Mouse (Mus musculus) midbrain, embryonic 15.5 days (tissue): ENCODE results near the gene Ap1m1. TPM values are rescaled to one million over a fixed set of nuclear protein-coding genes. Genes with fewer than 3 reads are reported as not detected.

ENCODE experiments used
- ATAC-seq: fragments of 200-750 bp; cut with Nextera tagmentation; replicated peaks from 2 replicates; pipeline ENCODE4 v1.8.0; 2017; ENCODE audit warnings: moderate TSS enrichment
- H3K27ac ChIP-seq: fragments of 300-500 bp; sonication (generic); 2 replicates; pipeline ENCODE4 v1.5.1; 2015; ENCODE audit warnings: mild to moderate bottlenecking, inconsistent platforms
- H3K27me3 ChIP-seq: fragments of 300-500 bp; sonication (generic); replicated peaks from 2 replicates; pipeline ENCODE4 v1.6.1; 2015; ENCODE audit warnings: inconsistent platforms
- H3K36me3 ChIP-seq: fragments of 300-500 bp; sonication (generic); replicated peaks from 2 replicates; pipeline ENCODE4 v1.6.1; 2015; ENCODE audit warnings: inconsistent platforms
- H3K4me1 ChIP-seq: fragments of 300-500 bp; sonication (generic); 2 replicates; pipeline ENCODE4 v1.6.1; 2015; ENCODE audit warnings: inconsistent platforms
- H3K4me2 ChIP-seq: fragments of 300-500 bp; sonication (generic); 2 replicates; pipeline ENCODE4 v1.6.1; 2015; ENCODE audit warnings: inconsistent platforms, mild to moderate bottlenecking, moderate library complexity
- H3K4me3 ChIP-seq: fragments of 300-500 bp; sonication (generic); 2 replicates; pipeline ENCODE4 v1.5.1; 2015; ENCODE audit warnings: mild to moderate bottlenecking, inconsistent platforms
- H3K9ac ChIP-seq: fragments of 300-500 bp; sonication (generic); 2 replicates; pipeline ENCODE4 v1.6.1; 2015; ENCODE audit warnings: mild to moderate bottlenecking, inconsistent platforms
- H3K9me3 ChIP-seq: fragments of 300-500 bp; sonication (generic); 2 replicates; pipeline ENCODE4 v1.6.1; 2016; ENCODE audit warnings: inconsistent platforms
- WGBS: fragments of 180-500 bp; shearing (Covaris S2); methylation state at CpG from one replicate; pipeline ENCODE4 v1.1.7; 2015; ENCODE audit warnings: mixed read lengths; 5-methylcytosine and 5-hydroxymethylcytosine counted together
- polyA plus RNA-seq: library from polyadenylated mRNA; unstranded; fragments of >200 nt; fragmentation: Nextera tagmentation; extraction: Ambion mirVana; gene quantifications from 2 replicates; pipeline ENCODE4 v1.2.1, GENCODE M21; 2015

Ap1m1 gene
- polyA plus RNA-seq, 1 experiment from 2014 or later = 302 TPM

GRCm38 (mm10) chr8:72300654-72301400 is 61.0 kb downstream of the Ap1m1 start:
- no peaks in the 10 kb centered on the region for H3K9me3 ChIP-seq
- H3K4me3 ChIP-seq = no peak overlapping the region
- H3K27me3 ChIP-seq = no peaks in the 10 kb centered on the region
- H3K4me1 ChIP-seq = no peaks in the 10 kb centered on the region
- no peak overlapping the region for H3K9ac ChIP-seq
- H3K4me2 ChIP-seq = no peak overlapping the region
- ATAC-seq = no peak
- no peaks in the 10 kb centered on the region for H3K36me3 ChIP-seq
- 78% methylated on average over 9 of the region's 9 CpGs for WGBS
- H3K27ac ChIP-seq = no peak overlapping the region

- no peaks in the 10 kb centered on the region for H3K9me3 ChIP-seq
- no peak for ATAC-seq
- H3K4me2 ChIP-seq = no peak overlapping the region
- no peaks in the 10 kb centered on the region for H3K4me1 ChIP-seq
- 87% methylated on average over 5 of the region's 5 CpGs for WGBS
- H3K27ac ChIP-seq = no peak overlapping the region
- H3K36me3 ChIP-seq = no peaks in the 10 kb centered on the region
- no peaks in the 10 kb centered on the region for H3K27me3 ChIP-seq
- H3K4me3 ChIP-seq = no peak overlapping the region
- H3K9ac ChIP-seq = no peak overlapping the region
Observed at GRCm38 (mm10) chr8:72301497-72301896, 61.7 kb downstream of the Ap1m1 start.

GRCm38 (mm10) chr8:72302986-72303612 is 63.3 kb downstream of the Ap1m1 start:
- no peak for ATAC-seq
- no peak overlapping the region for H3K27ac ChIP-seq
- no peaks in the 10 kb centered on the region for H3K9me3 ChIP-seq
- no peak overlapping the region for H3K9ac ChIP-seq
- WGBS = 80% methylated on average over 8 of the region's 8 CpGs
- no peaks in the 10 kb centered on the region for H3K4me1 ChIP-seq
- H3K36me3 ChIP-seq = no peaks in the 10 kb centered on the region
- no peak overlapping the region for H3K4me3 ChIP-seq
- H3K27me3 ChIP-seq = no peaks in the 10 kb centered on the region
- no peak overlapping the region for H3K4me2 ChIP-seq

GRCm38 (mm10) chr8:72303633-72304032 is 63.8 kb downstream of the Ap1m1 start:
- no peak overlapping the region for H3K27ac ChIP-seq
- no peak overlapping the region for H3K4me3 ChIP-seq
- no peak overlapping the region for H3K9ac ChIP-seq
- 67% methylated on average over 8 of the region's 8 CpGs for WGBS
- no peaks in the 10 kb centered on the region for H3K4me1 ChIP-seq
- H3K9me3 ChIP-seq = no peaks in the 10 kb centered on the region
- H3K4me2 ChIP-seq = no peak overlapping the region
- H3K27me3 ChIP-seq = no peaks in the 10 kb centered on the region
- no peak for ATAC-seq
- H3K36me3 ChIP-seq = no peaks in the 10 kb centered on the region

GRCm38 (mm10) chr8:72305210-72305905 is 65.5 kb downstream of the Ap1m1 start, which contains the start of gene Gm10282:
TSS of gene Gm10282 (minus strand) at chr8:72305260.
- Histone ChIP-seq H3K9me3 (no peaks in the 10 kb centered on the region), H3K4me3 (no peak within 1 kb of the TSS), H3K4me1 (no peaks in the 10 kb centered on the region), H3K27me3 (no peaks in the 10 kb centered on the region), H3K36me3 (no peaks in the 10 kb centered on the region), H3K9ac (no peak within 1 kb of the TSS), H3K4me2 (no peak within 1 kb of the TSS), H3K27ac (no peak within 1 kb of the TSS)
- no peak for ATAC-seq
- WGBS = 77% methylated on average over 16 of the region's 16 CpGs

- H3K4me1 ChIP-seq = no peaks in the 10 kb centered on the region
Observed at GRCm38 (mm10) chr8:72306913-72307312, 67.1 kb downstream of the Ap1m1 start.

More at GRCm38 (mm10) chr8:72306913-72307312, 67.1 kb downstream of the Ap1m1 start:
- Histone ChIP-seq H3K9ac (no peak overlapping the region), H3K27me3 (no peaks in the 10 kb centered on the region), H3K27ac (no peak overlapping the region), H3K9me3 (no peaks in the 10 kb centered on the region), H3K4me2 (no peak overlapping the region), H3K36me3 (no peaks in the 10 kb centered on the region), H3K4me3 (no peak overlapping the region)
- 90% methylated on average over 5 of the region's 5 CpGs for WGBS
- ATAC-seq = no peak

Other genes with a start within 250 kb of the Ap1m1 start
- gene Cyp4f18, start 230.4 kb upstream of the Ap1m1 start, polyA plus RNA-seq = 0.96 and 0.98 TPM in 2 replicates
- not detected in 2 replicates for gene Olfr372, start 198.8 kb upstream of the Ap1m1 start, polyA plus RNA-seq
- not detected in 2 replicates for gene Olfr373, start 156.8 kb upstream of the Ap1m1 start, polyA plus RNA-seq
- gene Olfr374, start 133.0 kb upstream of the Ap1m1 start, polyA plus RNA-seq = 0.06 TPM in 1 of 2 replicates, not detected in the other
- gene Tpm4, start 105.0 kb upstream of the Ap1m1 start, polyA plus RNA-seq = 172 and 176 TPM in 2 replicates
- gene Rab8a, start 78.8 kb upstream of the Ap1m1 start, polyA plus RNA-seq = 88.8 and 91.6 TPM in 2 replicates
- not detected in 2 replicates for gene Hsh2d, start 50.4 kb upstream of the Ap1m1 start, polyA plus RNA-seq
- not detected in 2 replicates for gene Cib3, start 27.2 kb upstream of the Ap1m1 start, polyA plus RNA-seq
- not detected in 2 replicates for gene Gm11034, start 26.4 kb upstream of the Ap1m1 start, polyA plus RNA-seq
- 112 and 115 TPM in 2 replicates for gene Fam32a, start 20.3 kb upstream of the Ap1m1 start, polyA plus RNA-seq
- 9.0 and 11.9 TPM in 2 replicates for gene Gm10282, start 65.2 kb downstream of the Ap1m1 start, polyA plus RNA-seq
- gene Klf2, start 79.0 kb downstream of the Ap1m1 start, polyA plus RNA-seq = 4.7 and 5.4 TPM in 2 replicates
- 63.6 and 63.7 TPM in 2 replicates for gene Eps15l1, start 181.4 kb downstream of the Ap1m1 start, polyA plus RNA-seq
- 1.0 and 1.3 TPM in 2 replicates for gene Calr3, start 203.9 kb downstream of the Ap1m1 start, polyA plus RNA-seq
- gene 1700030K09Rik, start 203.9 kb downstream of the Ap1m1 start, polyA plus RNA-seq = 18.6 and 20.4 TPM in 2 replicates
- 53.0 and 59.1 TPM in 2 replicates for gene Cherp, start 235.2 kb downstream of the Ap1m1 start, polyA plus RNA-seq